Mouse (Mus musculus) fat pad, adult 2 months (tissue): Measurements from ENCODE around the gene Ripor2.

Experiments used
- DNase-seq: peaks from one replicate; pipeline ENCODE4 v3.0.0-alpha.2; 2011; ENCODE audit warnings: low read depth, low spot score; ENCODE audit errors: extremely low read depth

Ripor2 gene

DNA sequence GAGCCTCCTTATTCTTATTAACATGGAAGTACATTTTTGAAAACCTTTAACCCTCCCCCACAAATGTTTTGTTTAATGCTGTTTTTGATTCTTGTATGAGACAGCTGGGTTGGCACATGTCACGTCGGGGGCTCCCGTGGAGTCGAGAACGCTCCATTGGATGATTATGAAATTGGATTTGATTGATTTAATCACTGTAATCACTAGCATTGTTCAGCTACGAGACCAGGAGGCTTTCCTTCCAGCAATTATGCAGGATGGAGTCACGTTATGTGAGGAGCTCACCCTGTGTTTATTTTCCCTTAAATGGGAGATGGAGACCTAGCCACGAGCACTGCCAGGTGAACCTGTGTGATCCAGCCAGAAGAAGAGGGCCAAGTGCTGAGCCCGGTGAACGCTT lies at the start of gene Ripor2:
Gene Ripor2 (plus strand): TSS at position 357 of the 400 bp plus-strand sequence.
- DNase-seq, result no peak

DNA sequence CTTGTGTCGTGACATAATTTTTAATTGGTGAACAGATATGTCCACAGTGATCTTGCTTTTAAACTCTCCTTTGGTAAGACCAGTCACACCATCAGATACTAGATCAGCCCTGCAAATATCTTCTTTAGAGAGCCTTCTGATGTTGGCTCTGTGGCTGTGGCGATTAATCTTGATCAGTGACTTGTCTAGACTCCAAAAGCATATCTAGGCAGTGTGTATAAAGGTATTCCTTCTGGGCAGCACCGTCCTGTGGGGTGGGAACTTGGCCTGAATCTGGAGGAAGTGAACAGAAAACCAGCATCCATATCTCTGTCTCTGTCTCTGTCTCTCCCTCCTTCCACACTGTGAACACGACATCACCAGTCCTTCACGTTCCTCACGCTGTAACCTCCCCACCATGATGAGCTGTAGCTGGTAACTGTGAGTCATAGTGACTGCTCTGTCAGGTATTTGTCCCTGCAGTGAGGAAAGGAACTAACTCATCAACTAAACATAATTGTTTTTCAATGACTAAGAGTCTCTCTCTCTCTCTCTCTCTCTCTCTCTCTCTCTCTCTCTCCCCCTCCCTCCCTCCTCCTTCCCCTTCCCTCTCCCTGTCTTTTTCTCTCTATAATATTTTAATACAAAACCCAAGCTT lies 45.3 kb upstream of the Ripor2 start:
- DNase-seq, result no peak

DNA sequence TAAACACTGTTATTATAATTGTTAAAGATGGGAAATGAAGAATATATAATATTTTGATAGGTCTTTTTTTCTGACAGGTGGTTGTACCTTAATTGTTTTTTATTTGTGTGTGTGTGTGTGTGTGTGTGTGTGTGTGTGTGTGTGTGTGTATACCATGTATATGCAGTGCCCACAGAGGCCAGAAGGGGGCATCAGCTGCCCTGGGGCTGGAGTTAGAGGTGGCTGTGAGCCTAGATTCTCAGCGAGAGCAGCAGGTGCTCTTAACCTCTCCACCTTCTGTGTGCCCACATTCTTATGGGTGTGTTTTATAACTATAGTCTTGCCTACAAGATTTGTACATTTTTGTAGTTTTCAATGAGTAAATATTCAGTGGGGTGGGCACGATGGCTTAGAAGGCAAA lies 44.0 kb upstream of the Ripor2 start:
- DNase-seq, result no peak

DNA sequence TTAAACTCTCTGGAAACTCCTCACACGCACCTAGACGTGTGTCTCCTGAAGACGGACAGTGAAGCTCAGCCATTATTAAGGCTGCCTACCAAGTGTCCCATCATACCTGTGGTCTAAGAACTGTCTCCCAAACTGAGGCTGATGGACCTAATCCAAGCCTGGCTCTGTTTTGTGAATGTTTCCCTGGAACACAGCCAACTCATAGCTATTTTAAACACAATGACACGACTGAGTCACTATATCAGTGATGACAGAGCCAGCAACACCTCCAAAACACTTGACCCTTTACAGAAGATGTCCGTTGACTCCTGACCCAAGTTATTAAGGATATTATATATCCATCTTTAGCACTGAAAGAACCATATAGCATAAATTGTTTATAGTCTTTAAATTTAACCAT lies 43.0 kb upstream of the Ripor2 start:
- no peak for DNase-seq

DNA sequence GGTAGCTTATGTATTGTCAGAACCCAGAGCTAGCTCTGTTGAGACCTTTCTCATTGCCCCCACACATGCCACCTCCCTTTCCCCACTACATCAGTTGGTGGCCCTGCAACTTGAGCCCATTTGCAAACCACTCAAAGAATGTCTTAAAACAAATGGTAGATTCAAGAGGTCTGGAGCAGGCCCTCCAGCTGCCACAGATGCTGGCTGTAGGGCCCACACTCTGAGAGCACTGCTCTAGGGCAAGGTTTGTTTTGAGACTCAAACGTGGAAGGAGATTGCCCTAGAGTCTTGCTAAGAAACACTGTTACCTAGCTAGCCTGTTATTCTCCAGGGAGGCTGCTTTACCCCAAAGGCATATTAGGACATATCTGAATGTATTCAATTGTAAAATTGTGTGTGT lies 36.3 kb upstream of the Ripor2 start:
- DNase-seq, result no peak

DNA sequence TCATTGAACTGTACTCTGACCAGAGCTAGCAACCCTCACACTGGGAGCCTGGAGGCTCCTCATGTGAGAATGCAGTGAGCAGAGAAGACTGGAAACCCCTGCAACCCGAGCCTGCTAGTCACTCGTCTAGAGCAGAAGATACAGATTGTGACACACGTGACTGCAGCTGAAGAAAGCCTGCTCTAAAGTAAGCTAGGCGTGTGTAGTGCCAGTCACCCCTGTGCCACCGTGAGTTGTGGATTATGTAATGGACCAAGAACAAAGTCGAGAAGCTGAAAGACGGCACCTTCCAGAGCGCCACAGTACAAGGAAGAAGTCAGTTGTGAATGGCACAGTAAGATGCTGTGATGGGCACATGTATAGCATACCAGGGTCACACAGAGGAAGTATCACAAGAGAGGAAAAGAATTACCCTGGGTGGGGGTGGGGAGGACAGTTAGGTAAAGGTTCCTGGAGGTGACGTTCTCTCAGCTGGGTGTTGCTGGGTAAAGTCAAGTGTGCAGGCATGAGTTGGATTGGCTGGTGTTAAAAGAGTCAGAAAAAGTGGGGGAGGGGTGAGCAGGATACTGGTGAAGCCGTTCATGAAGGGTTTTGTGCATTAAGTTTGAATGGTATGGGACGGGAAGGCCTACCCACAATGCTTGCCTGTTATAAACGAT lies 35.1 kb upstream of the Ripor2 start:
- DNase-seq, result no peak

DNA sequence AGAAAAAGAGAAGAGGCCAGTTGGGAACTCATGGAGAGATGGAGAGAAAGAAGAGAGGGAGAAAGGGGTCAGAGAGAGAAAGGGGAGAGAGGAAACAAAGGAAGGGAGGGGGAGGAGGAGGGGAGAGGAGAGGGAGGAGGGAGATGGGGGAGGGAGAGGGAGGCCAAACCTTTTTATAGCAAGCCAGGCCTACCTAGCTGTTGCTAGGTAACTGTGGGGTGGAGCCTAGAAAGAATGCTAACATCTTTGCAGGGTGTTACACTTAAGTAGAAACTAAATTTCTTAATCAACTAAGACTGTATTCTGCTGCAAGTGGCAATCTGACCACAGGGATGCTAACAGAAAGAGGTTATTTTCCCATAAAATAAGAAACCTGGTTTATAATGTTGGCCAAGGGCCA lies 33.1 kb upstream of the Ripor2 start:
- DNase-seq, result no peak

DNA sequence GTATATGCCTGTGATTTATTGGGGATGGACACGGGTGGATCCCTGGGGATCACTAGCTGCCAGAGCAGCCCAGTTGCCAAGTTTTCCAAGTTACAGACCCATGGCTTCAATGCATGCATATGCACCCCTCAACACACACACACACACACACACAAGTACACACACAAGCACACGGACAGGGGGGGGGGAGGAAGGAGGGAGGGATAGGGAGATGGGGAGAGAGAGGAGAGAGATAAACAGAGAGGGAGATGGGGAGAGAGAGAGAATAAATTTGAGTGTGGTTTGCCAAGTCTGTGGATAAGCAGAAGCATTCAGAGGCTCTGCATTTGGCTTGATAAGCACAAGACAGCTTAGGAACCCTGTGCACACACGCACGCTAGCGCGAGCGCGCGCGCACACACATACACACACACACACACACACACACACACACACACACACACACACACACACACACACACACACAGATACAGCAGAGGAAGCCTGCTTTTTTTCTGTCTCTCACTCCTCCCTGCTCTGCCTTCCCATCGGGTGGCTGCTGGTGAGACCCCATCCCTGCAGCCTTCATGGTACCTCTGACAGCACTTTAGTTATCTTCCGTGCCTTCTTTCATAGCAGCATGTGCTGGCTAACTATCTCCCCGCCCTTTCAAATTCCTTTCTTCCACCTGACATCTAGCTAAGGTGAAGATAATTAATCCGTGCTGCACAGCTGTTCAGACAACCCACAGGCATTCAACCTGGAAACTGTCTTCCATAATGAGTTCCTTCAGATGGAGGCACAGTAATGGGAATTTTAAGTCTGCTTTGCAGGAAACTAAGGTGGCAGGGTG lies 30.7 kb upstream of the Ripor2 start:
- no peak for DNase-seq

DNA sequence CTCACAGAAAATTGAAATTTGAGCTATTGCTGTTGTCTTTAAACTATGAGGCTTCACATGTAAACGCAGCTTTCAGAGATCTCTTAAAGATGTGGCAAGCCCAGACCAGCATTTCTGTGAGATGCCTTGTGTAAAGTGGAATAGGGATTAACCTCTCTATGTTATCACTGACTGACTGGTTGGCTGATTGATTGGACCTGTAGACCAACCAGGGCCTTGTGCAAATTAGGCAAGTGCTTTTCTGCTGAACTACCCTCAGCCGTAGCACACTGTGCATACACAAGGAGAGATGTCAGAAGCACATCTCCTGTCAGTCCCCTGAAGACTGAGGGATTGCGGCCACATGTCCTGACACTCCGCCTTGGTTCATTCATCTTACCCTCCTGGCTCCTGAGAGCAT lies 29.9 kb upstream of the Ripor2 start:
- no peak for DNase-seq

DNA sequence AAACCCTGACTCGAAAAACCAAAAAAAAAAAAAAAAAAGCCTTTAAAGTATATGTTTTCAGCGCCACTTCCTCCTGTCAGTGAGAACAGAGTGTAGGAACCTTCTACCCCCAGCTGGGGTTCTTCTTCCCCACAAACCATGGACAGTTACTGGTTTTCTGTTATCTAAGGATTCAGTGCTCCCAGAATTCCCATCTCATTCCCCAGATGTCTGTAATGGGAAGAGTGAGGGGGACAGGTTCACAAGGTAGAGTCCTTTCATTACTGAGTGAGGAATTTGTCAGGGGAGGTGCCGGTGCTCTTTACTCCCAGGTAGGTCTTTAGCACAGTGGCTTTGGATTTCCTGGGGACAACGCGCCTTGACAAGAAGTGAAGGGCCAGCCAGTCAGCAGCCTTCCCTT lies 20.6 kb upstream of the Ripor2 start:
- DNase-seq, result no peak

DNA sequence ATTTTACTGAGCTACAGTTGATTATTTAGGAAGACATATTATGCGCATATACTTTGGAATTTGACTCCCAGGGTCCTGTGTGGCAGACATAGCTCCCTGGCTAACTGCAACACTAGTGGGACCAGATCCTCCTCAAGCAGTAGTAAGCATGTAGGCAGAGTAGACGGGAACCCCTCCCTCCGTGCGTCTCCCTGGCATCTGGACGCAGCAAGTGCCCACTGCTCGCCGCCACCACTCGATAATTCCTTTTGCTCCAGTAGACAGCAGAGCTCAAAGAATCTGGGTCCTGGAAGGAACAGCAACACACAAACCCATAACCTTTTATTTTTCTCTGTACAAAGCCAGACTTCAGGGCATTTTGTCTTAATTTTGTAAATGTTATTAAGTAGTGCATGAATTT lies 17.3 kb upstream of the Ripor2 start:
- DNase-seq, result no peak

DNA sequence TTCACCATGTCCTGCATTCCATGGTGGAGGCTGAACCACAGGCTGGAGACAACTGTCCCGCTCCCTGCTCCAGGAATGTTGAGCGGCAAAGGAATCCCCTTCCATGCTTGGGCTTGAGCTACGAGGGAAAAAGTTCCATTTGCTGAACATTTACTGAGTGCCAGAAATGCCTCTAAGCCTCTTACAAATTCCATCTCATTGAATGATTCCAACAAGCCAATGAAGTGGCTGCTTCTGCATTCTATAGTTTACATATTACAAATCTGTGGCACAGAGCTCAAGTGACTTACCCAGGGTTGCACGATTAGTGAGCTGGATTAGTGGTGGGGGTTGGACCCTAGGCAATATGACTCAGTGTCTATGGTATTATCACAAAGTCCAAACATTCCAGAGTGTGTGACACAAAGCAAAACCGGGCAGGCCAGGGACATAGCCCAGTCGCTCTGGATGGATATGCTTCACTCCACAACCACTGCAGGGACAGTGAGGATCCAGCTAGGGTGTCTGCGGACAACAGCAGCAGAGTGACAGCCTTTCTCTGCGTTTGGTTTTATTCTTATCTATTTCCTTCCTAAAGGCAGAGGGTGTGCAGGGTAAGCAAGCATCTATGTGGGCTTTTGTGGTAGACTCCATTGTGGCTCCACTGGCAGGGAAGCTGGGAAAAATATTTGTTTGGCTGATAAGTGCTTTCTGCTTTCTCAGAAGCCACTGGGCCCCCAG lies 16.6 kb upstream of the Ripor2 start:
- no peak for DNase-seq

DNA sequence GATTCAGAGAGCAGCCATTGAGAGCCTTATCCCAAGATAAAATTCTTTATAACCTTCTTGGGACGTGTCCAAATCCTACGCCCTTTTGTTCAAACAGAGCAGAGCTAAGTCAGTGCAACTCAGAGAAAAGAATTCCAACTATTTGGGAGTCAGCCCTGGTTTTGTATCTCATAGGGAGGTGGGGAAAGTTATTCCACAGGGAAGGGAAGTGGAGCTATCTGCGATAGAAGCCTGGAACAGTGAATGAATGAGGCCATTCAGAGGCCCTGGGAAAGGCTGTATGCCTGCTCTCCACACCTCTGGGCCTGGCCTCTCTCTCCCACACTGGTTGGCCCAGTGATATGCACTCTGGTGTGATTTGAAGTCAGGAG lies 16.1 kb upstream of the Ripor2 start:
- DNase-seq, result no peak

DNA sequence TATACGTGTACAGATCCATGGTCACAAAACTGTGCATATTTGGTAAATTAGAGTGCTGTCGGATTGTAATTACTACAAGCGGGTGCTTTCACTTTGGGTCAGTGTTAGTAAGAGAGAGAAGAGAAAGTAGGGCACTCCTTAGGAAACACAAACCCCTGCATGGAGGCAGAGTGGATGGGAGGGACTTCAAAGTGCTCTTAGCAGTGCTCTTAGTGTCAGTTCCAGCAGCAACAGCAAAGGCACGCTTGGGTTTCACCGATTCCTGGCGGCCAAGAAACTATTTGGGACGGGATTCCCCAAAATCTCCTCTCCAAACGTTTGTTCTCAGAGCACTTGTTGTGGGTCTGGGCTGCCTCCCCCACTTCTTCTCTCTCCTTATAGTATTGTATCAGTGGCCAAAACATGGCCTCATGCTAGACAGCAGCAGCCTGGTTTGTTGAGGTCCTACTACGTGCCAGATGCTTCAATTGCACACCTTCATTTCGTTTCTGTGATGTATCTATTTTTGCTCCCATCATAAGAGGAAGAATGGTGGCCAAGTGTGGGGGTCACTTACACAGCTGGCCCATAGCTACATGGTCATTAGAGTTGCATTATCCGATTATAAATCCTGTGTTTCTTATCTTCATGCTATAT lies 14.7 kb upstream of the Ripor2 start:
- no peak for DNase-seq

DNA sequence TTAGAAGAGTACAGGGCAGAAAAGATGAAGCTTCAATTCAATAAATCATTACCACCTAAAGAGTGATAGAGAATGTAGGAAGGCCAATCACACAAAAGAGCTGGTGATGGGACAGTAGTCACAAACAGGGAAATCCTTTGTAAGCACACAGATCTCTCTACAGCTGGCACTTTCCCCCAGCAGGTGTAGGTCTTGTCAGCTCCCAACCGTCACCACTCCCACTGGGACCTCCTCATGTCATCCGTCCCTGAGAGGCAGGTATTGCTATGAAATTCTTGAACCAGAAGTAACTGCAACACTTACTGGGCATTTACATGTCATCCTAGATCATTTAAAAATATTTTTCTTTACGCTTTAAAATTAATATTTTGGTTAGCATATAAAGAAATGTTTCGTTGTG lies 12.9 kb upstream of the Ripor2 start:
- DNase-seq, result no peak

DNA sequence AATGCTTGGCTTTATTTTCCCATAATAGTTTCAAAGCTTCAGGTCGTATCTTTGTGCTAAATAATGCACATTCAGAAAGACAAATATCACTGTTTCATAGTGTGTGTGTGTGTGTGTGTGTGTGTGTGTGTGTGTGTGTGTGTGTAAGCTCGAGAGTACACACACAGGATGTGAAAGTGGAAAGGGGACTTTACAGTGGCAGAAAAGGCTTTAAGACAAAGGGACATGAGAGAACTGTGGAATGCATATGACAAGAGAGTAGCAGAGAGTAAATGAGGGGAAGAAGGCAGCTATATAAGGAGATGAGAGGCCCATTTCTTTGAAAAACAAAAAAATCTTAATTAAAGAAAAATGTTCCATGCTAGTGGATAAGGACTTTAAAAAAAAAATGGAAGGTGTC lies 11.3 kb upstream of the Ripor2 start:
- DNase-seq, result no peak

DNA sequence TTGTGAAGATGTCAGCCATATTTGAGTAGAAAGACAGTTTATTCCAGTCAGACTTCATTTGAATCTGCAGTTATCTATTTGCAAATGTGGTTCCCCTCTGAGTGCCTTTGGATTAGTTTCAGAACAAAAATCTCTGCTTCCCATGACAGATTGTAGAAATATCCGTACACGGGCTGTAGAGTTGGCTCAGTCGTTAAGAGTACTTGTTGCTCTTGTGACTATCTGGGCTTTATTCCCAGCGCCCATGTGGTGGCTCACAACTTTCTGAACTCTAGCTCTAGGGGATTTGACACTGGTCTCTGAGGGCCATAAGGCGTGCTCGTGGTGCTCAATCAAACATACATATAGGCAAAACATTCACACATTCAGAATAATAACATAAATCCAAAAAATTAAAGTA lies 10.1 kb upstream of the Ripor2 start:
- no peak for DNase-seq

DNA sequence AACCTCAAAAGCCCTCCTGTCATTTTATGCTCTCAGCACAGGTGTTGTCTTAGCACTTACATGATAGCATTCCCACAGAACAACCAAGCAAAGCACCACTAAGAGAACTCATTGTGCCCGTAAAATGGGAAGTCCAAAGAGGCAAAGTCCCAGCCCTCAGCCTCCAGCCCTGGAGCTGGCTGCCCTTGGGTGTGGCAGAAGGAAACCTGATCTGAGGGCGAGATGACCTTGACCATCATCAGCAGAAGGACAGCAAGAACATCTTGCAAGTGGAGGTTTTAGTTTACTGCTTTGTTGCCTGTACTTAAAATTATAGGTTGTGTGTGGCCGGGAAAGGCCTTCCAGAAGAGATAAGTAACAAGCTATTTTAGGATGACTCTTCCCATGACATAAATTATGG lies 6.9 kb upstream of the Ripor2 start:
- no peak for DNase-seq

DNA sequence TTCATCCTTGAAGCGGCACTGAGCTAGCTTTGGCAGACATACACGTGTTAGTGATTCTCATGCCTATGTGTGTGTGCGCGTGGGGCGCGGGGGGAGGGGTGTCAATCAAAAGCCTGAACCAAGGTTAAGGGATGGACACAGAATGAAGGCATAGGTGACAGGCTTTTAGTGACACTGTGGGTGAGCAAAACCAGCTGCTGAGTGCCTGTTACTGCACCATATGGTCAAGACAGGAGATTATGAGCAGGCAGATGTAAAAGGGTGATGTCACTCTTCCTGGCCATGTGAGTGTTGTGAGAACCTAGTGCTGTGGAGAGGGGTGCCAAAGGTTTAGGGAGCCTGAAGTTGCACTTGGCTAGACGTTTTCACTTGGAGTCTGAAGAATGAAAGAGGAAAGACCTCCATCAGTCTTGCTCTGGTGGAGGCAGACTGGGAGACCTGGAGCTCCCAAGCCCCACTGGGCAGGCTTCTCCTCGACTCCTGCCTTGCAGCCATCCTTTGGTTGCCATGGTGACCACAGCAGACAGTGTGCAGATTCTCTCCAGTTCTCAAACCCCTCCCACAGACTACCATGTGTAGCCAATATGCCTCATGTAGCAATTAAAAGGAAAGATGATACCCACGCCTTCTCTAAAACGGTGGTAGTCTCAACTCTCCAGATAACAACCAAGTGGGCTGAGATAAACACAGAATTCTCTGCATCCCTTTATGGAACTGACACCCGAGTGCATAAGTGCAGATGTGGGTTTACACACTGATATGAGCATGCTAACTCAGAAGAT lies 5.5 kb upstream of the Ripor2 start:
- DNase-seq, result no peak

DNA sequence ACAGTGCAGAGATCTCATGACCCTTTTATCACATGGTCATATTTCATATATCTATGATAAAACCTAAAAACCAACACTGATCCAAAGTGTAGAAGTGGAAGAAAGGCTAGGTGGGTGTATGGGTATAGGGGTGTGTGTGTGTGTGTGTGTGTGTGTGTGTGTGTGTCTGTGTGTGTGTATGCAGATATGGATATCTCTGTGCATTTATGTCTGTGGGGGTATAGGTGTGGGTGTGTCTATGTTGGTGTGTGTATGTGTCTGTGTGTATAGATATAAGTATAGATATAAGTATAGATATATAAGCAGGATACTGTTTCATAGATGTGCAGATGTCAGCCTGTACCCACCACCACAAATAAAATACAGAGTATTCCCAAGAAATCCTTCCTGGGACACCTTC lies 3.7 kb upstream of the Ripor2 start:
- DNase-seq, result no peak
